In the genomic region with DNA sequence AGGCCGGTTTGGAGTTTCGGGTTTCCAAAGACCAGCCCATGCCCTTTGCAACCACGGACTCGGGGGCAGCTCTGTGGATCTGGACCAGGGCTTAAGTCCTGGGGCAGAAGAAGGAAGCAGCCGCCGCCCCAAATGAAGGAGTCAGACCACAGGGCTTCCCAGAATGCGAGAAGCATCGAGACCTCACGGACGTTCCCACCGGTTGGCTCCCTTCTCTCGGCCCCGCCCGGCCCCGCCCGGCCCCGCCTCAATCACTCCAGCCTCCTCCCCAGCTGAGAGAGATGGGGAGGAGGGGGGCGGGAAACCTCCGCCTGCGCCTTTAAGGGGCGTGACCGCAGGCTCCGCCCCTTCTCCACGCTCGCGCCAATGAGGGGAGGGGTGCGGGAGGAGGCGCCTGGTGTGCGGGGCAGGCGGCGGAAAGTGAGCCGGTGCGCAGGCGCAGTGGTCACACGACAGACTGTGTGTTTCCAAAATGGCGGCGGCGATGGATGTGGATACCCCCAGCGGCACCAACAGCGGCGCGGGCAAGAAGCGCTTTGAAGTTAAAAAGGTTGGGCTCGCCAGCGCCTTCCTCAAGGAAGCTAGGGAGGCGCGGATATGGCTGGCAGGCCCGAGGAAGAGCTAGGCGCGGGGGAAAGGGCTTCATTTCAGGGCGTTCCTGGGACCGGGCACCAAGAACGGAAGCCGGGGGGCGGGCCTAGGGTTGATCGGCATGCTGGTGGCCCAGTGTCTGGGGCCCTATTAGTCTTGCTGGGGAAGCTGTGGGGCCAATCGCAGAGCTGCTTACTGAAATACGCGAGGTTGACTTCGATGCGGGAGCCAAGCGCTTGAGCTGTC, we compare ENCODE assay signal across 8 mouse cellular contexts. TPM values are rescaled to one million over a fixed set of nuclear protein-coding genes. Genes with fewer than 3 reads are reported as not detected.
A peak's percentile ranks its signal among the peaks of the same experiment; 100 is the strongest.
DNase-seq lines count a peak whose midpoint lies in the region; ATAC-seq and TF ChIP-seq lines count a peak whose summit lies in the region.

A gene (plus strand): TSS at position 396 of the 837 bp plus-strand sequence.

- peak; percentile 99 for ATAC-seq in hindbrain, postnatal 0 days
- peak; percentile 95 for ATAC-seq in megakaryocyte, adult 5-6 weeks (ENCODE audit: poor library complexity, severe bottlenecking)

- peak within 1 kb of the TSS; percentile 72 for H3K4me2 ChIP-seq in hindbrain, postnatal 0 days (ENCODE audit: low read depth, low read length)

- H3K27me3 ChIP-seq in hindbrain, postnatal 0 days (ENCODE audit: insufficient read depth, low read length), result no peaks in the 10 kb centered on the region

- peak within 1 kb of the TSS; percentile 97 for H3K27ac ChIP-seq in gastrocnemius, adult 2 months
- peak within 1 kb of the TSS; percentile 90 for H3K27ac ChIP-seq in hindbrain, postnatal 0 days
- peak within 1 kb of the TSS; percentile 94 for H3K27ac ChIP-seq in left cerebral cortex, adult 2 months

- peak within 1 kb of the TSS; percentile 68 for H3K9ac ChIP-seq in hindbrain, postnatal 0 days (replicated peaks; ENCODE audit: low read length)

- H3K36me3 ChIP-seq in hindbrain, postnatal 0 days (ENCODE audit: insufficient read depth, low read length), result peaks cover 5% of the 10 kb centered on the region

- no peak for TF ChIP-seq CTCF in gastrocnemius, adult 2 months (IDR thresholded peaks at IDR 0.05)
- no peak for TF ChIP-seq CTCF in hindbrain, postnatal 0 days (IDR thresholded peaks at IDR 0.05; ENCODE audit: low read depth)
- TF ChIP-seq CTCF in left cerebral cortex, adult 2 months (IDR thresholded peaks at IDR 0.05), result no peak; the same call in 1 of the 2 replicates

- peak within 1 kb of the TSS; percentile 76 for H3K4me3 ChIP-seq in gastrocnemius, adult 2 months
- peak within 1 kb of the TSS; percentile 49 for H3K4me3 ChIP-seq in hindbrain, postnatal 0 days (ENCODE audit: low read length)
- peak within 1 kb of the TSS; percentile 78 for H3K4me3 ChIP-seq in left cerebral cortex, adult 2 months

- intact Hi-C loops in gastrocnemius, adult 2 months (cut with DNase I), result loop anchor here (1.0 kb wide), 2 partner anchors 48 to 119 kb away; a partner anchor contains a TSS
- intact Hi-C loops in left cerebral cortex, adult 2 months (cut with DNase I), result loop anchor here (1.0 to 5.0 kb wide), 3 partner anchors 65 to 141 kb away; a partner anchor contains a TSS

- WGBS in hindbrain, postnatal 0 days, result under 1% methylated on average over 60 of the region's 62 CpGs

- peaks cover 10% of the 10 kb centered on the region; the same call in 1 of the 2 replicates for H3K4me1 ChIP-seq in hindbrain, postnatal 0 days (ENCODE audit: insufficient read depth, low read length)

- H3K9me3 ChIP-seq in hindbrain, postnatal 0 days (ENCODE audit: low read length), result no peaks in the 10 kb centered on the region

- peak; percentile 98 for DNase-seq in WW6 (ENCODE audit: low read depth, low spot score)
- DNase-seq in cerebellum, postnatal 4 days (ENCODE audit: low spot score in 2 of 2), result peak; percentile 98
- peak; percentile 100 for DNase-seq in gastrocnemius, adult 2 months
- DNase-seq in hindbrain, postnatal 0 days (ENCODE audit: low spot score), result peak; percentile 99
- peak; percentile 98 for DNase-seq in left cerebral cortex, adult 2 months (ENCODE audit: extremely low spot score in 1 of 2, low spot score in 2 of 2)
- peak; percentile 98 to 99 for DNase-seq in right cerebral cortex, adult 2 months (ENCODE audit: low spot score in 2 of 2)
- DNase-seq in urinary bladder, postnatal 14 days (ENCODE audit: low spot score), result peak; percentile 99

RNA-seq across cellular contexts. Expression of the gene that starts here (rescaled TPM):
- 100 to 1,000 TPM in 1 of 2 experiments, 10 to 100 TPM in 1; 89.4 to 110 TPM for total RNA-seq in gastrocnemius, adult 2 months (2021)
- total RNA-seq in hindbrain, postnatal 0 days (2014; rRNA removed), result 122 and 127 TPM in 2 replicates
- 446 and 451 TPM in 2 replicates for polyA plus RNA-seq in hindbrain, postnatal 0 days (2015; fragmentation: Nextera tagmentation; extraction: Ambion mirVana)
- total RNA-seq in left cerebral cortex, adult 2 months (2021), result 100 to 1,000 TPM; 126 to 153 TPM
- 176 and 189 TPM in 2 replicates for total RNA-seq in megakaryocyte, adult 5-6 weeks (2015)
- total RNA-seq in megakaryocyte, adult 5-6 weeks (2017), result 150 and 189 TPM in 2 replicates

Comparison
In these comparisons a context has a peak if more than half of its experiments do, and no peak if none do; other contexts are left out.
1. Peak in every context shown above with its lines: DNase-seq, ATAC-seq, H3K4me3 ChIP-seq and H3K27ac ChIP-seq.